Mouse (Mus musculus) CH12.LX (cell line): ENCODE results near the gene Heatr5a. TPM values are rescaled to one million over a fixed set of nuclear protein-coding genes. Genes with fewer than 3 reads are reported as not detected.

ENCODE experiments used
- DNase-seq: peaks from one replicate; pipeline ENCODE4 v3.0.0-alpha.2; 2013; ENCODE audit errors: extremely low read depth
- H3K27ac ChIP-seq: 2 replicates; pipeline ENCODE4 v1.5.1; 2012; ENCODE audit warnings: low read depth, mild to moderate bottlenecking, control low read depth, moderate library complexity; ENCODE audit not compliant: insufficient read depth
- H3K27me3 ChIP-seq: replicated peaks from 2 replicates; pipeline ENCODE3; 2012; ENCODE audit warnings: inconsistent platforms
- H3K36me3 ChIP-seq, 2 experiments: replicated peaks in 1 of 2; 2 replicates each; pipeline versions ENCODE3 to v1.6.1; 2012; ENCODE audit warnings: inconsistent platforms in 1 of 2, low read length in 1 of 2, mild to moderate bottlenecking in 1 of 2, mixed read lengths in 1 of 2, moderate library complexity in 1 of 2; ENCODE audit not compliant: control insufficient read depth in 1 of 2, insufficient read depth in 1 of 2
- H3K4me1 ChIP-seq, 2 experiments: 2 replicates each; pipeline ENCODE4 v1.6.1; 2012; ENCODE audit warnings: inconsistent platforms in 1 of 2, moderate library complexity in 1 of 2; ENCODE audit not compliant: insufficient read depth in 2 of 2, control insufficient read depth in 1 of 2
- H3K4me2 ChIP-seq: 2 replicates; pipeline ENCODE4 v1.6.1; 2012; ENCODE audit warnings: low read depth, mild to moderate bottlenecking, control low read depth; ENCODE audit not compliant: poor library complexity, insufficient read depth, severe bottlenecking
- H3K4me3 ChIP-seq, 3 experiments: fragments of 150-350 bp in 1 of 3; sonication (generic) in 1 of 3; replicated peaks in 1 of 3; 2 replicates each; pipeline versions ENCODE3 to v1.5.1; 2011 to 2012; ENCODE audit warnings: low read depth in 2 of 3, low read length in 2 of 3, mild to moderate bottlenecking in 2 of 3, moderate library complexity in 2 of 3, control low read depth in 1 of 3, improper control_type of control experiment in 1 of 3, inconsistent platforms in 1 of 3, mixed read lengths in 1 of 3; ENCODE audit not compliant: poor library complexity in 1 of 3
- H3K79me2 ChIP-seq: replicated peaks from 2 replicates; pipeline ENCODE4 v1.6.1; 2012; ENCODE audit warnings: mild to moderate bottlenecking, moderate library complexity; ENCODE audit not compliant: control insufficient read depth, poor library complexity, insufficient read depth, severe bottlenecking; ENCODE audit errors: extremely low read depth
- H3K9ac ChIP-seq: 2 replicates; pipeline ENCODE4 v1.6.1; 2012; ENCODE audit warnings: low read depth, mild to moderate bottlenecking, control low read depth, moderate library complexity; ENCODE audit not compliant: insufficient read depth
- H3K9me3 ChIP-seq: replicated peaks from 2 replicates; pipeline ENCODE3; 2012; ENCODE audit warnings: low read length, inconsistent platforms, mixed read lengths
- BHLHE40 ChIP-seq: IDR thresholded peaks from 2 replicates; pipeline ENCODE4 v1.6.1; 2011; ENCODE audit warnings: mild to moderate bottlenecking, low read depth, low read length, improper control_type of control experiment
- CHD2 ChIP-seq: IDR thresholded peaks from 2 replicates; pipeline ENCODE4 v1.6.1; 2011; ENCODE audit warnings: low read length, improper control_type of control experiment
- E2F4 ChIP-seq: IDR thresholded peaks from 2 replicates; pipeline ENCODE4 v1.6.1; 2011; ENCODE audit warnings: low read depth, low read length, improper control_type of control experiment; ENCODE audit not compliant: insufficient replicate concordance
- EP300 ChIP-seq: IDR thresholded peaks from 2 replicates; pipeline ENCODE4 v1.6.1; 2011; ENCODE audit warnings: low read length, improper control_type of control experiment
- IRF4 ChIP-seq: IDR thresholded peaks from 2 replicates; pipeline ENCODE4 v1.6.1; 2014; ENCODE audit warnings: low read depth, mild to moderate bottlenecking, inconsistent platforms, low read length, improper control_type of control experiment
- KAT2A ChIP-seq: IDR thresholded peaks from 2 replicates; pipeline ENCODE4 v1.6.1; 2012; ENCODE audit warnings: low read length, improper control_type of control experiment, inconsistent platforms; ENCODE audit not compliant: insufficient replicate concordance
- MAFK ChIP-seq: IDR thresholded peaks from 2 replicates; pipeline ENCODE4 v1.6.1; 2011; ENCODE audit warnings: low read length, improper control_type of control experiment; ENCODE audit not compliant: insufficient replicate concordance
- MAX ChIP-seq: IDR thresholded peaks from 2 replicates; pipeline ENCODE4 v1.6.1; 2011; ENCODE audit warnings: low read length, improper control_type of control experiment
- MEF2A ChIP-seq: IDR thresholded peaks from 2 replicates; pipeline ENCODE4 v1.6.1; 2014; ENCODE audit warnings: low read depth, mild to moderate bottlenecking, inconsistent platforms, low read length, improper control_type of control experiment, borderline replicate concordance
- NELFE ChIP-seq: IDR thresholded peaks from 2 replicates; pipeline ENCODE4 v1.6.1; 2011; ENCODE audit warnings: low read depth, low read length, improper control_type of control experiment
- POLR2AphosphoS2 ChIP-seq: IDR thresholded peaks from 2 replicates; pipeline ENCODE4 v1.6.1; 2011; ENCODE audit warnings: low read depth, low read length, improper control_type of control experiment
- RAD21 ChIP-seq: IDR thresholded peaks from 2 replicates; pipeline ENCODE4 v1.6.1; 2011; ENCODE audit warnings: low read depth, mild to moderate bottlenecking, low read length, improper control_type of control experiment, moderate library complexity
- SIN3A ChIP-seq: IDR thresholded peaks from 2 replicates; pipeline ENCODE4 v1.6.1; 2012; ENCODE audit warnings: low read length, improper control_type of control experiment, inconsistent platforms
- SMC3 ChIP-seq: IDR thresholded peaks from 2 replicates; pipeline ENCODE4 v1.6.1; 2011; ENCODE audit warnings: low read depth, low read length, improper control_type of control experiment
- ZNF384 ChIP-seq: IDR thresholded peaks from 2 replicates; pipeline ENCODE4 v1.6.1; 2012; ENCODE audit warnings: low read depth, low read length, improper control_type of control experiment, inconsistent platforms
- dilution Hi-C: fragments of 300-500 bp; cut with MboI; formaldehyde crosslinking; loops from 2 replicates; pipeline ENCODE4 v1.14.3; 2020; ENCODE audit warnings: low sequenced_read_pairs; ENCODE audit not compliant: extremely low pct_unique_long_range_greater_than_20kb, extremely low pct_ligation_motif_present
- in situ Hi-C: fragments of 300-500 bp; cut with MboI; formaldehyde crosslinking; loops from 3 replicates; pipeline ENCODE4 v1.14.3; 2019; ENCODE audit warnings: low sequenced_read_pairs, low pct_ligation_motif_present, low pct_unique_long_range_greater_than_20kb, mixed read lengths
- polyA plus RNA-seq: library from polyadenylated mRNA; unstranded; fragments of >175 nt; gene quantifications from 2 replicates; pipeline ENCODE4 v1.2.1, GENCODE M21; 2012; ENCODE audit warnings: low read depth; ENCODE audit not compliant: insufficient read length
- total RNA-seq, 2 experiments: library from RNA; depleted of rRNA; stranded (reverse); fragments of 300-350 nt in 1 of 2; fragments of >200 nt in 1 of 2; gene quantifications; 2 replicates each; pipeline ENCODE4 v1.2.3; 2012 to 2014

The Heatr5a gene
- total and polyA plus RNA-seq, 3 experiments = 5.4 to 7.3 (median 6.4) TPM

DNA sequence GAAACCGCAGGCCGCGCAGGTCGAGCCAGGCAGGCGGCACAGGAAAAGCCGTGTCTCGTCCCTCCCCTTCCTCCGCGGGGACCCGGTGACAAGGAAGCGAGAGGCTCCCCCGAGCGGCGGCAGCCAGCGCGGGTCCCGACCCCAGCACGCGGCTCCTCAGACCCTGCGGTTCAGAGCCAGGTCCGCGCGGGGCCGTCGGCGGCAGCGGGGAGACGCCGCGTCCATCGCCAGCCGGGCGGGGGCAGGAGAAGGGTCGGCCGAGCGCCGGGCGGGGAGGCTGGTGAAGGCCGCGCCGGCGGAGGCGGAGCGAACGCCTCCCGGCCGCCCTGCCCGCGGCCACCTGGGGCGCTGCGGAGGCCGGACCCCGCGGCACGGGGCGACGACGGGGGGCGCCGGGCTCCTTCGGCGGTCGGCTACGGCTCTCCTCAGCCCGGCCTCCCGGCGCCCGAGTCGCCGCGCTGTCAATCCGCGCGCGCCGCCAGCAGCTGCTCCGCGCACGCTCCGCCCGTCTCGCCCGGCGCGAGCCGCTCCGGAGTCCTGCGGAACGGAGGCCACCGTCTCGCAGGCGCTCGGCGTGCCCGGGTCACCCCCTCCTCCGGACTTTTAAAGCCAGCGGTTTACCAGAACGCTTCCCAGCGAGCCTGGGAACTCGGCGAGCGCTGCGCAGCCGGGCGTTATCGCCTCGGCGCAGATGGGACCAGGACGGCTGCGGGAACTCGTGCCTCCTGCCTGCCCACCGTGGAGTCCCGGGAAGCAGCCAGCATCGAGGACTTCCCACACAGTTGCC lies 141.6 kb downstream of the Heatr5a start, which contains the start of gene Hectd1 (continued):
- peak; percentile 10; the same call in 1 of the 2 replicates for TF ChIP-seq BHLHE40

- in situ Hi-C loops = no loop called here
Measured at GRCm38 (mm10) chr12:51828716-51829289, 142.3 kb downstream of the Heatr5a start.

DNA sequence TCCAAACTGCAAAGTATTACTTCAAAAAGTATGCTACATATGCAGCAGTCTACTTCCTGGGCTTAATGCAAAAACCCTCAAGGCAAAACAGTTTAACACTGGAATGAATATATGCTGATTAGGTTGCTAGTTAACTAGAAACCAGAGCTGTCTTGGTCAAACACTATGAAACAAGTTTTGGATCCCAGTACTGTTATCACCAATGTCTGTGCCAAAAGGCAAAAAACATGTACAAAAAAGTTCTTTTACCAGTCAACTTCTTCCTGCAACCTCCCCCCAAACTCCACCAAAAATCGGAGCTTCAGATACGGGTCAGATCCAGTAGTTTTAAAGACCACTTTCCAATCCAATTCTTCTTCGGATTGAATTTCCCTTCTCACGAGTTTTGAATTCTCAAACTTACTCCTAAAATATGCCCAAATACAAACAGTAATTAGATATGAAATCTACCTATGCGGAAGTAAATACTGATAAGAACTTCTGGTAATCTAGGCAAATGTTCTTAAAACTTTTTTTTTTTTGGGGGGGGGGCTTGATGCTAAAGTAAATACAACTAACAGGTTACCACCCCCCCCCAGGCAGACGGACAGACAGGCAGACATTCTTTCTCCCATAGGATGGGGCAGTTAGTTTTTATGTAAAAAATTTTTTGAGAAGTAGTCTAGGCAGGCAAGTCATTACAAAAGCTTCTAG lies 143.0 kb downstream of the Heatr5a start:
- Histone ChIP-seq H3K27me3 (no peaks in the 10 kb centered on the region), H3K4me2 (peak overlapping the region; percentile 82), H3K9ac (peak overlapping the region; percentile 89), H3K36me3 (peaks cover 8 to 37% of the 10 kb centered on the region in 2 experiments), H3K4me3 (peak overlapping the region; percentile 73 to 88 (median 77)), H3K27ac (no peak overlapping the region; the same call in 1 of the 2 replicates), H3K4me1 (peaks cover 9 to 34% of the 10 kb centered on the region in 2 experiments), H3K79me2 (peaks cover 55% of the 10 kb centered on the region), H3K9me3 (no peaks in the 10 kb centered on the region)
- no peak for DNase-seq
- in situ Hi-C loops (no loop called here), dilution Hi-C loops (no loop called here)
- TF ChIP-seq ZNF384 = peak; percentile 22; the same call in 1 of the 2 replicates
- peak; percentile 65; the same call in 1 of the 2 replicates for TF ChIP-seq SIN3A
- TF ChIP-seq RAD21 = no peak
- TF ChIP-seq EP300 = peak; percentile 7; the same call in 1 of the 2 replicates
- 0 out of 2 replicates have a peak, but pooled peaks have one; percentile 15 for TF ChIP-seq CHD2

More at GRCm38 (mm10) chr12:51828716-51829289, 142.3 kb downstream of the Heatr5a start:
- peak; percentile 42 for DNase-seq
- Histone ChIP-seq H3K9ac (peak overlapping the region; percentile 89), H3K4me2 (no peak overlapping the region), H3K79me2 (peaks cover 49% of the 10 kb centered on the region), H3K4me3 (peak overlapping the region; percentile 73 to 88 (median 77)), H3K9me3 (no peaks in the 10 kb centered on the region), H3K27me3 (no peaks in the 10 kb centered on the region), H3K4me1 (peaks cover 11 to 32% of the 10 kb centered on the region in 2 experiments), H3K36me3 (peaks cover 8 to 33% of the 10 kb centered on the region in 2 experiments), H3K27ac (peak overlapping the region; percentile 77)
- no peak for TF ChIP-seq SMC3
- TF ChIP-seq NELFE = no peak
- TF ChIP-seq MAFK = no peak
- no peak for TF ChIP-seq RAD21
- no peak; the same call in 1 of the 2 replicates for TF ChIP-seq MAX
- no peak for TF ChIP-seq KAT2A
- no peak for TF ChIP-seq POLR2AphosphoS2
- no peak for TF ChIP-seq SIN3A
- no peak for TF ChIP-seq ZNF384
- TF ChIP-seq BHLHE40 = no peak
- no peak for TF ChIP-seq E2F4
- TF ChIP-seq MEF2A = no peak
- TF ChIP-seq IRF4 = no peak
- dilution Hi-C loops = no loop called here

Other genes with a start within 250 kb of the Heatr5a start
- gene Hectd1, start 141.8 kb downstream of the Heatr5a start, total RNA-seq (2012; rRNA removed) = 41.4 and 43.6 TPM in 2 replicates
- 36.2 and 40.7 TPM in 2 replicates for gene Hectd1, start 141.8 kb downstream of the Heatr5a start, total RNA-seq (2014; rRNA removed)
- 35.6 and 42.3 TPM in 2 replicates for gene Hectd1, start 141.8 kb downstream of the Heatr5a start, polyA plus RNA-seq
- gene Dtd2, start 35.2 kb upstream of the Heatr5a start, total RNA-seq (2012; rRNA removed) = 23.8 and 24.5 TPM in 2 replicates
- 34.6 and 39.6 TPM in 2 replicates for gene Dtd2, start 35.2 kb upstream of the Heatr5a start, total RNA-seq (2014; rRNA removed)
- gene Dtd2, start 35.2 kb upstream of the Heatr5a start, polyA plus RNA-seq = 31.5 and 39.3 TPM in 2 replicates
- gene Gpr33, start 56.7 kb upstream of the Heatr5a start, total RNA-seq (2012; rRNA removed) = not detected in 2 replicates
- not detected in 2 replicates for gene Gpr33, start 56.7 kb upstream of the Heatr5a start, total RNA-seq (2014; rRNA removed)
- not detected in 2 replicates for gene Gpr33, start 56.7 kb upstream of the Heatr5a start, polyA plus RNA-seq
- 7.8 and 9.5 TPM in 2 replicates for gene Nubpl, start 126.4 kb upstream of the Heatr5a start, total RNA-seq (2012; rRNA removed)
- 11.8 and 12.6 TPM in 2 replicates for gene Nubpl, start 126.4 kb upstream of the Heatr5a start, total RNA-seq (2014; rRNA removed)
- gene Nubpl, start 126.4 kb upstream of the Heatr5a start, polyA plus RNA-seq = 11.1 and 15.8 TPM in 2 replicates